Mouse (Mus musculus) C2C12 (cell line): Measurements from ENCODE around the gene Ktn1. TPM values are rescaled to one million over a fixed set of nuclear protein-coding genes. Genes with fewer than 3 reads are reported as not detected.

ENCODE experiments used
- H3K27me3 ChIP-seq: one replicate; pipeline ENCODE4 v1.6.1; 2011; ENCODE audit not compliant: control insufficient read depth, insufficient read depth, insufficient read length
- H3K36me3 ChIP-seq: one replicate; pipeline ENCODE4 v1.6.1; 2011; ENCODE audit not compliant: control insufficient read depth, insufficient read depth
- H3K4me3 ChIP-seq: one replicate; pipeline ENCODE4 v1.5.1; 2011; ENCODE audit warnings: mild to moderate bottlenecking, control low read depth; ENCODE audit not compliant: poor library complexity, insufficient read depth, severe bottlenecking
- H3K79me2 ChIP-seq: one replicate; pipeline ENCODE4 v1.6.1; 2011; ENCODE audit not compliant: control insufficient read depth, insufficient read depth
- H3K79me3 ChIP-seq: one replicate; pipeline ENCODE4 v1.6.1; 2011; ENCODE audit warnings: low read depth, control low read depth
- H3ac ChIP-seq: one replicate; pipeline ENCODE3; 2011; ENCODE audit warnings: low read depth; ENCODE audit not compliant: control insufficient read depth, insufficient read length
- CEBPB ChIP-seq: IDR thresholded peaks from one replicate; pipeline ENCODE4 v1.6.1; 2011; ENCODE audit warnings: low read depth, mild to moderate bottlenecking, control low read depth, moderate library complexity
- CTCF ChIP-seq: IDR thresholded peaks from one replicate; pipeline ENCODE4 v1.5.1; 2011; ENCODE audit not compliant: control insufficient read depth, insufficient read depth, insufficient read length
- FOSL1 ChIP-seq: IDR thresholded peaks from one replicate; pipeline ENCODE4 v1.8.0; 2011; ENCODE audit warnings: mild to moderate bottlenecking, low read length; ENCODE audit not compliant: poor library complexity, insufficient read depth, severe bottlenecking
- MAX ChIP-seq: IDR thresholded peaks from one replicate; pipeline ENCODE4 v1.6.1; 2011; ENCODE audit warnings: mild to moderate bottlenecking, control low read depth
- MYOD1 ChIP-seq: IDR thresholded peaks from one replicate; pipeline ENCODE4 v1.6.1; 2011; ENCODE audit warnings: low read depth; ENCODE audit not compliant: control insufficient read depth, insufficient read length
- MYOG ChIP-seq: IDR thresholded peaks from one replicate; pipeline ENCODE4 v1.6.1; 2011; ENCODE audit not compliant: control insufficient read depth, insufficient read length; ENCODE audit errors: extremely low read depth
- USF1 ChIP-seq: IDR thresholded peaks from one replicate; pipeline ENCODE4 v1.6.1; 2011; ENCODE audit warnings: low read depth, mild to moderate bottlenecking, control low read depth, moderate library complexity
- polyA plus RNA-seq: library from polyadenylated mRNA; unstranded; fragments of >200 nt; fragmentation: generic; extraction: Trizol; gene quantifications from one replicate; pipeline ENCODE4 v1.2.1, GENCODE M21; 2012; ENCODE audit warnings: missing spikeins

The Ktn1 gene
- polyA plus RNA-seq, 1 experiment: 14.8 TPM

DNA sequence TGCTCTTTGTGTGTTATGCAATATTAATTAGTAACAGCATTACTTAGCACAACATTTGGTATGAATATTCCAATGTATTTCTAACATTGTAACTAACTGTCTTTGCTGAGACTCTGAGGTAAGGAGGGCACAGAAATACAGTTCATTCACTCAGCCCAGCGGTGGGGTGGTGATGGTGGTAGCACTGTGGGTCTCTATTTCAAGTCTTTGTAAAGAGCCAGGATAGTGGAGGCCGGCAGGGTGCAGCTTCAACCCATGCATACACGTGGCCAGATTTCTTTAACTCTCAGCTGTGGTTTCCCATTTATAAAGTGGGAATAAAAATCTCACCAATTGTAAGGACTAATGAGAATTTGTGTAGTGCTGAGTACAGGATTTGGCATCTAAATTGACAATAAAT, 67.5 kb downstream of the Ktn1 start:
- H3ac ChIP-seq: no peak overlapping the region
- H3K36me3 ChIP-seq: peaks cover 55% of the 10 kb centered on the region
- H3K79me2 ChIP-seq: no peaks in the 10 kb centered on the region
- H3K27me3 ChIP-seq: no peaks in the 10 kb centered on the region
- no peak overlapping the region for H3K4me3 ChIP-seq
- TF ChIP-seq MAX (no peak), MYOD1 (no peak), MYOG (no peak), CEBPB (no peak), CTCF (no peak), USF1 (no peak)
- H3K79me3 ChIP-seq: no peaks in the 10 kb centered on the region

DNA sequence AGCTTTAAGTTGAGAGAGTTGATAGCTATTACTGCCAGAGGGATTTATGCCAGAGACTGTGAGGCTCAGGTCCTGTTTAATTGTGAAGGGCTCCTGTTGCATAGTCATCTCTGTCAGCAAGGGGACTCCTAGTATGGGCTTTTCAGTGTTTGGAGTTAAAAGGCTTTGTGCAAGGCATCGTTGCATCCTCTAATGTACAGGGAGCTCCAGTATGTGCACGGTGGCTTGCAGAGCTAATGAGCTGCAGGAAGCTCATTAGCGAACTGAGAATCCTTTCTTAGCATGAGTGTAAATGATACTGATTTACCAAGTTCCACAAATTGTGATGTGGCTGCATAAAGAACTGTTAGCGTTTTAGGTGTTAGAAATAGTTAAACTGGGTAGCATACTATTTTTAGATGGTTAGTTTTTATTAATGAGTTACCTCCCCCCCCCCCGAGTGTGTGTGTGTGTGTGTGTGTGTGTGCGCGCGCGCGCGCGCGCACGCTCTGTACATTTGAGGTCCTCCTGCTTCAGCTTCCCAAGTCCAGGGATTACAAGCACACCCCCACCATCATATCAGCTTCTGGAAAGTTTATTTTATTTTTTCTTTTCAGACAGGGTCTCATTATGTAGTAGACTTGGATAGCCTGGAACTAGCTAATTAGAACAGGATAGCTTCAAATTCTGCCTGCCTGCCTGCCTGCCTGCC, 69.8 kb downstream of the Ktn1 start:
- H3K79me2 ChIP-seq: no peaks in the 10 kb centered on the region

DNA sequence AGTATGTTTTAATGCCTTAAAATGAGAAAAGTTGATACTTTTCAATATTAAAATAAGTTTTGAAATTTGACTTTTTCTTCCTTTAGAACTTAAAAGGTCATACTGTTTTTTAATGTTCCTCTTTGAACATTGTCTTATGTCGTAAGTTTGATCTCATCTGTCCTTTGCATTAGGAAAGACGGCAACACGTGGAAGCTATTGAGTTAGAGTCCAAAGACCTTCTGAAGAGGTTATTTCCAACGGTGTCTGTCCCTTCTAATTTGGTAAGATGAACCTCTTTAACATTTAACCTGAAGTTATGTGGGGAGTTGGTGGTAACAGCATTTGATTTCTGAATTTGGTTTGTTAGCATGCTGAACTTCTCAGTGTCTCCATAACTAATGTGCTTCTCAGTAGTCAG, 71.8 kb downstream of the Ktn1 start:
- Histone ChIP-seq H3K79me3 (no peaks in the 10 kb centered on the region), H3ac (no peak overlapping the region), H3K4me3 (no peak overlapping the region), H3K27me3 (no peaks in the 10 kb centered on the region), H3K79me2 (no peaks in the 10 kb centered on the region), H3K36me3 (peaks cover 65% of the 10 kb centered on the region)
- TF ChIP-seq FOSL1: no peak
- TF ChIP-seq MYOD1: no peak
- TF ChIP-seq USF1: no peak
- no peak for TF ChIP-seq MYOG
- TF ChIP-seq CEBPB: no peak
- TF ChIP-seq CTCF: no peak
- no peak for TF ChIP-seq MAX

More for the DNA sequence above, 69.8 kb downstream of the Ktn1 start:
- H3K36me3 ChIP-seq: peaks cover 62% of the 10 kb centered on the region
- TF ChIP-seq CEBPB (no peak), MYOG (no peak), MAX (no peak), FOSL1 (no peak), CTCF (no peak)
- no peak overlapping the region for H3ac ChIP-seq
- H3K27me3 ChIP-seq: no peaks in the 10 kb centered on the region
- H3K79me3 ChIP-seq: no peaks in the 10 kb centered on the region
- no peak overlapping the region for H3K4me3 ChIP-seq

DNA sequence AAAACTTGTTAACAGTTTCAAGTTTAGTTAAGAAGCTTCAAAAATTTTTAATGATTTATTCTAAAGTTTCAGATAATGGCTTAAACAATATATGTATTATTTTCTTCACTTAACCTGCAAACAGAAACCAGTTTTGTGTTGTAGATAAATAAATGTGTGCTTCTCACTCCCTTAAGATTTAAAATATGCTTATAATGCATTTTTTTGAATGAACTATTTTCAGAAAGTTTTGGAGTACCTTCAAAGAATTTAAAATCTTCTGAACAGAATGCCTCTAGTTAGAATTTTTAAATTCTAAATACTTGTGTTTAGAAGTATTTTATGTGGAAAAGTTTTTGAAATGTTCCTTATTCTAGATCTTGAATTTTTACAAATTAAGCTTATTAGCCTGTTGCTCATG, 74.8 kb downstream of the Ktn1 start:
- Histone ChIP-seq H3K79me3 (no peaks in the 10 kb centered on the region), H3K79me2 (no peaks in the 10 kb centered on the region), H3ac (no peak overlapping the region), H3K4me3 (no peak overlapping the region), H3K27me3 (no peaks in the 10 kb centered on the region), H3K36me3 (peaks cover 73% of the 10 kb centered on the region)
- no peak for TF ChIP-seq USF1

DNA sequence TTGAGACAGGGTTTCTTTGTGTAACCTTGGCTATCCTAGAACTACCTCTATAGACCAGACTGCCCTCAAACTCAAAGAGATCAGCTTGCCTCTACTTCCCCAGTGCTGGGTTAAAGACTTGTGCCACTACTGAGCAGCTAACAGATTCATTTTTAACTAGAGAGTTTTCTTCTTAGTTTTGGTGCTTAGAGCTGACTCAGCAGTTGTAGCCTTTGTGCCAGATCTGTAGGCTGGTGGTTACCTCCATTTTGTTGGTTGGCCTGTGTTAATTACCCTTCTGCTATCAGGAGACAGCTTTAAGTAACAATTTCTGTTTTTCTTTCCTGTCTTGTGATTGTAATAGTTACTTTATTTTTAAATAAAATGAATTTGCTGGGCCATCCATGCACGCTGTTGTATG, 80.3 kb downstream of the Ktn1 start:
- H3K36me3 ChIP-seq: peaks cover 95% of the 10 kb centered on the region
- no peaks in the 10 kb centered on the region for H3K27me3 ChIP-seq
- H3K79me2 ChIP-seq: no peaks in the 10 kb centered on the region
- H3K79me3 ChIP-seq: no peaks in the 10 kb centered on the region
- no peak overlapping the region for H3ac ChIP-seq
- TF ChIP-seq MYOD1 (no peak), MAX (no peak), CEBPB (no peak), CTCF (no peak), MYOG (no peak), USF1 (no peak), FOSL1 (no peak)
- H3K4me3 ChIP-seq: no peak overlapping the region

DNA sequence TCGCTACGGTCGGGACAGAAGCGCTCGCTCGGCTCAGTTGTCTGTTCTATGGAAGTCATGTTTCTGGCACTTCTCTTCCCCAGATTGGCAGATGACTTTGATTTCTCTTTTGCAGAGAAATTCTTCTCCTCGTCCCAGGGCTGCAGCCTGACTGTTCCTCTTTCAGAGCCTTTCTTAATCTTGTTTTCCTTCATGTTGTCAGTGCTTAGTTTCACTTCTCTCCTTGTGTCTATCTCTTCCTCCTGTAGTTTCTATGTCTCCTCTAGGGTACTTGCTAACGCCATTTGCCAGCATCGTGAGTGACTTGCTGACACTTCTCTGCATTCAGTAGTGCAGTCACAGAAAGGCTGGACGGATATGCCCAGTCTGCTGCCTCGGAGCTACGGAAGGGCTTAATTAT, 87.1 kb downstream of the Ktn1 start:
- TF ChIP-seq MYOD1 (no peak), USF1 (no peak)
- no peaks in the 10 kb centered on the region for H3K27me3 ChIP-seq
- H3K79me3 ChIP-seq: no peaks in the 10 kb centered on the region
- no peaks in the 10 kb centered on the region for H3K79me2 ChIP-seq
- H3K4me3 ChIP-seq: no peak overlapping the region
- H3K36me3 ChIP-seq: peaks cover 73% of the 10 kb centered on the region
- no peak overlapping the region for H3ac ChIP-seq
